ENCODE assay signal across 22 mouse cellular contexts in genomic region chr11:65609056-65609455, GRCm38 (mm10).
DNase-seq lines count a peak whose midpoint lies in the region; ATAC-seq and TF ChIP-seq lines count a peak whose summit lies in the region.
"Had no signal": no experiment of that assay in that cellular context is flagged by ENCODE, and none has a peak within 500 bp of the region (broad histone marks: within the 10 kb centered on the region; RNA-seq: fewer than 3 reads in every experiment).

No protein-coding gene starts in this region.

- 70% methylated on average over 4 of the region's 4 CpGs for whole genome bisulfite sequencing in heart, embryonic 11.5 days (ENCODE audit: insufficient replicate concordance)

- DNase-seq in heart, adult 11 months: peak; percentile 58
- DNase-seq in embryo, embryonic 10.5 days (ENCODE audit: low spot score): no peak
- DNase-seq in left cerebral cortex, adult 2 months (ENCODE audit: extremely low spot score in 1 of 2, low spot score in 2 of 2): no peak
- DNase-seq: adrenal gland, adult 8-10 months; adrenal gland, postnatal 14 days; adrenal gland, postnatal 36 days; cerebellum, adult 11-12 months; cerebellum, adult 2 months; cerebellum, adult 9-10 months; cerebellum, postnatal 10 days; cerebellum, postnatal 25 days; embryo, embryonic 11 days had no signal

- no peaks in the 10 kb centered on the region for H3K36me3 ChIP-seq in heart, embryonic 11.5 days (ENCODE audit: control insufficient read depth, insufficient read depth, low read length)
- H3K36me3 ChIP-seq: embryonic facial prominence, embryonic 13.5 days; embryonic facial prominence, embryonic 15.5 days; forebrain, embryonic 10.5 days; forebrain, embryonic 12.5 days had no signal

- H3K9ac ChIP-seq in heart, embryonic 11.5 days (ENCODE audit: low read depth, low read length): no peak overlapping the region
- H3K9ac ChIP-seq: embryonic facial prominence, embryonic 13.5 days; embryonic facial prominence, embryonic 15.5 days; forebrain, embryonic 12.5 days had no signal

- no peaks in the 10 kb centered on the region for H3K9me3 ChIP-seq in heart, embryonic 11.5 days (replicated peaks; ENCODE audit: control insufficient read depth, low read length)
- H3K9me3 ChIP-seq: embryonic facial prominence, embryonic 15.5 days; forebrain, embryonic 10.5 days; forebrain, embryonic 12.5 days had no signal

- no peaks in the 10 kb centered on the region for H3K4me1 ChIP-seq in heart, embryonic 11.5 days (ENCODE audit: control insufficient read depth, insufficient read depth, low read length)
- peaks cover 3% of the 10 kb centered on the region; the same call in 1 of the 2 replicates for H3K4me1 ChIP-seq in embryonic fibroblast, embryonic 13.5 days (ENCODE audit: control insufficient read depth, insufficient read depth, low read length)
- H3K4me1 ChIP-seq: embryonic facial prominence, embryonic 13.5 days; embryonic facial prominence, embryonic 15.5 days; forebrain, embryonic 10.5 days; forebrain, embryonic 12.5 days had no signal

- no peak for ATAC-seq in heart, embryonic 11.5 days (replicated peaks; ENCODE audit: insufficient number of reproducible peaks, low FRiP score, low TSS enrichment)
- ATAC-seq: activated CD4-positive, CD25-positive, alpha-beta regulatory T cell, adult 4 months; forebrain, embryonic 14.5 days; forebrain, embryonic 16.5 days; Patski had no signal

- TF ChIP-seq POLR2A in embryonic fibroblast, embryonic 13.5 days (IDR thresholded peaks at IDR 0.05; ENCODE audit: low read depth, low read length): no peak

- H3K4me2 ChIP-seq in heart, embryonic 11.5 days: no peak overlapping the region
- H3K4me2 ChIP-seq: embryonic facial prominence, embryonic 13.5 days; embryonic facial prominence, embryonic 15.5 days; forebrain, embryonic 12.5 days had no signal

- no peak overlapping the region for H3K4me3 ChIP-seq in heart, embryonic 11.5 days (ENCODE audit: low read depth, low read length)
- no peak overlapping the region for H3K4me3 ChIP-seq in embryonic fibroblast, embryonic 13.5 days (ENCODE audit: insufficient read depth, low read length)
- H3K4me3 ChIP-seq in left cerebral cortex, adult 2 months: no peak overlapping the region
- H3K4me3 ChIP-seq: embryonic facial prominence, embryonic 13.5 days; embryonic facial prominence, embryonic 15.5 days; forebrain, embryonic 10.5 days; forebrain, embryonic 12.5 days had no signal

- H3K27ac ChIP-seq in heart, embryonic 11.5 days (ENCODE audit: low read depth, low read length): no peak overlapping the region
- 0 out of 2 replicates have a peak overlapping the region, but pooled peaks have one; percentile 41 for H3K27ac ChIP-seq in embryonic fibroblast, embryonic 13.5 days (ENCODE audit: insufficient read depth, low read length)
- no peak overlapping the region for H3K27ac ChIP-seq in left cerebral cortex, adult 2 months
- H3K27ac ChIP-seq: embryonic facial prominence, embryonic 13.5 days; embryonic facial prominence, embryonic 15.5 days; forebrain, embryonic 10.5 days; forebrain, embryonic 12.5 days had no signal

- H3K27me3 ChIP-seq in heart, embryonic 11.5 days (ENCODE audit: control insufficient read depth, insufficient read depth, low read length): no peaks in the 10 kb centered on the region
- H3K27me3 ChIP-seq: embryonic facial prominence, embryonic 13.5 days; embryonic facial prominence, embryonic 15.5 days; forebrain, embryonic 12.5 days had no signal

- TF ChIP-seq CTCF in embryonic fibroblast, embryonic 13.5 days (IDR thresholded peaks at IDR 0.05; ENCODE audit: borderline replicate concordance, insufficient read depth, low read length): no peak
- no peak for TF ChIP-seq CTCF in left cerebral cortex, adult 2 months (IDR thresholded peaks at IDR 0.05)

- intact Hi-C loops in left cerebral cortex, adult 2 months (cut with DNase I): no loop called here
